Mouse (Mus musculus) testis, adult 2 months (tissue): ENCODE data around the gene Fsd1. TPM values are rescaled to one million over a fixed set of nuclear protein-coding genes. Genes with fewer than 3 reads are reported as not detected.

ENCODE experiments used
- H3K27ac ChIP-seq: fragments of 200-500 bp; 2 replicates; pipeline ENCODE4 v1.5.1; 2012; ENCODE audit warnings: low read depth, low read length; ENCODE audit not compliant: control insufficient read depth, insufficient read depth
- H3K27me3 ChIP-seq: fragments of 200-500 bp; 2 replicates; pipeline ENCODE4 v1.6.1; 2012; ENCODE audit warnings: mild to moderate bottlenecking, low read length, moderate library complexity; ENCODE audit not compliant: control insufficient read depth, insufficient read depth
- H3K36me3 ChIP-seq: fragments of 200-500 bp; 2 replicates; pipeline ENCODE4 v1.6.1; 2012; ENCODE audit warnings: mild to moderate bottlenecking, low read length; ENCODE audit not compliant: control insufficient read depth, insufficient read depth
- H3K4me1 ChIP-seq: fragments of 200-500 bp; 2 replicates; pipeline ENCODE4 v1.6.1; 2012; ENCODE audit warnings: low read length; ENCODE audit not compliant: control insufficient read depth, insufficient read depth
- H3K4me3 ChIP-seq: fragments of 200-500 bp; 2 replicates; pipeline ENCODE4 v1.5.1; 2012; ENCODE audit warnings: low read depth, mild to moderate bottlenecking, low read length, moderate library complexity, mixed read lengths; ENCODE audit not compliant: control insufficient read depth
- CTCF ChIP-seq: fragments of 200-500 bp; IDR thresholded peaks from 2 replicates; pipeline ENCODE4 v1.5.1; 2012; ENCODE audit warnings: low read depth, mild to moderate bottlenecking, inconsistent platforms, low read length, moderate library complexity; ENCODE audit not compliant: control insufficient read depth, insufficient read depth, insufficient replicate concordance
- POLR2A ChIP-seq: fragments of 200-500 bp; IDR thresholded peaks from 2 replicates; pipeline ENCODE4 v1.6.1; 2012; ENCODE audit warnings: low read depth, mild to moderate bottlenecking, inconsistent platforms, low read length, moderate library complexity; ENCODE audit not compliant: control insufficient read depth
- polyA plus RNA-seq: library from polyadenylated mRNA; depleted of rRNA; stranded (reverse); fragments of >200 nt; gene quantifications from 2 replicates; pipeline ENCODE4 v1.2.3, GENCODE M21; 2012

The Fsd1 gene
- polyA plus RNA-seq, 1 experiment = 2.4 TPM

DNA sequence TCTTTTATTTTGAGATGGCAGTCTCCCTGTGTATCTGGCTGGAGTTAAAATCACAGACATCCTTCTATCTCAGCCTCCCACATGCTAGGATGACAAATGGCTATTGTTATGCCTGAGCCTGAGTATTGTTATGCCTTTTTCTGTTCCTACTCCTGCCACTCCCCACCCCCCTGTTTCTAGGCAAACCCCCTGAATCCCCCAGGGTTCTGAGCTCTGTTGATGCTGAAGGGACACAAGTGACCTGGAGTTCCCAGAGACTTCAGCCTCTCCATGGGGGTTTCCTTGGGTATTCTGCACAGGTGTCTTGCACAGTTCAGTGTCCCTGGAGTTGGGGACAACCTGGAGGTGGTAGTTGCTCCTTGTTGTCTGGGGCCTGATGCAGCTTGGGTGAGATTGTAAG, 34.3 kb upstream of the Fsd1 start:
- H3K4me1 ChIP-seq = peaks cover 10% of the 10 kb centered on the region
- peak overlapping the region; percentile 8 for H3K4me3 ChIP-seq
- H3K36me3 ChIP-seq = no peaks in the 10 kb centered on the region
- H3K27ac ChIP-seq = no peak overlapping the region
- H3K27me3 ChIP-seq = no peaks in the 10 kb centered on the region
- no peak for TF ChIP-seq CTCF
- TF ChIP-seq POLR2A = no peak

DNA sequence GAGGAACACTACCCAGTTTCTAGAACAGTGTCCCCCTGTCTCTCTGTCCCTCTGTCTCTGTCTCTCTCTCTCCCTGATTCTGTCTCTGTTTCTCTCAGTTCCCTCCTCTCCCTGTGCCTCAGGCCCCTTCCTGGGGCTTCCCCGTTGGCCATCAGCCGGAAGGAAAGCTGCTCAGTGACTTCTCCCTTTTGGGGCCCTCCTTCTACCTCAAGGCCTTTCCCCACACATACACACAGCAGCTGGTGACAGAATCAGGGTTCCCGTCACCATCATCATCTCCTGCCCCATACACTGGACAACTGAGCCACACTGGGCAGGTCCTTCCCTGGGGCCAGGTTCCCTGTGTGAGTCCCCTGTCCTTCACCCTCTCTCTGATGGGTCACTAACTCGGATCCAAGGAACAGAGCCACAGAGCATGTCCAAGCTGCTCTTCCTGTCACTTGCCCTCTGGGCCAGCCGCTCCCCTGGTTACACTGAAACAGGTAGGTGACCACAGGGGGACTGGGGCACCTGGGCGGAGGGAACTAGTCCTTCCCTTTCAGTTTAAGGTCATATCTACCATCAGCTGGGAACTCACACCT, 33.8 kb upstream of the Fsd1 start, which contains the start of gene Ebi3:
Ebi3 (plus strand) TSS at position 194 of the 581 bp plus-strand sequence.
- no peaks in the 10 kb centered on the region for H3K36me3 ChIP-seq
- H3K4me1 ChIP-seq = peaks cover 10% of the 10 kb centered on the region
- H3K27ac ChIP-seq = no peak within 1 kb of the TSS
- peak within 1 kb of the TSS; percentile 8 for H3K4me3 ChIP-seq
- H3K27me3 ChIP-seq = no peaks in the 10 kb centered on the region
- TF ChIP-seq CTCF (no peak), POLR2A (no peak)

- no peak for TF ChIP-seq CTCF
- TF ChIP-seq POLR2A = no peak
- Histone ChIP-seq H3K4me3 (no peak overlapping the region), H3K27ac (no peak overlapping the region), H3K4me1 (peaks cover 15% of the 10 kb centered on the region), H3K27me3 (no peaks in the 10 kb centered on the region), H3K36me3 (no peaks in the 10 kb centered on the region)
Observed at GRCm38 (mm10) chr17:55953751-55954150, 32.6 kb upstream of the Fsd1 start.

DNA sequence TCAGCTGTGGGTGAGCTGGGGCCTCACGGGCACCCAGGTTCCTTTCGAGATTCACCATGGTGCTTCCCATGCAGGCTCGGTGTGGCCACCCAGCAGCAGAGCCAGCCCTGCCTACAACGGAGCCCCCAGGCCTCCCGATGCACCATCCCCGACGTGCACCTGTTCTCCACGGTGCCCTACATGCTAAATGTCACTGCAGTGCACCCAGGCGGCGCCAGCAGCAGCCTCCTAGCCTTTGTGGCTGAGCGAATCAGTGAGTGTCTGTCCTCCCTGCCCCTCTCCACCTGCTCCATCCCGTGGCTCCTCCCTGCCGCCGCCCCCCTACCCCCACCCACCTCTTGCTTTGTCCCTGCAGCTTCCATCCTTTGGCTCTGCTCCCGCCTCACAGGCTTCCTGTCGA, 32.1 kb upstream of the Fsd1 start:
- Histone ChIP-seq H3K27ac (no peak overlapping the region), H3K4me1 (peaks cover 15% of the 10 kb centered on the region), H3K27me3 (no peaks in the 10 kb centered on the region), H3K4me3 (no peak overlapping the region), H3K36me3 (no peaks in the 10 kb centered on the region)
- no peak for TF ChIP-seq CTCF
- TF ChIP-seq POLR2A = no peak

DNA sequence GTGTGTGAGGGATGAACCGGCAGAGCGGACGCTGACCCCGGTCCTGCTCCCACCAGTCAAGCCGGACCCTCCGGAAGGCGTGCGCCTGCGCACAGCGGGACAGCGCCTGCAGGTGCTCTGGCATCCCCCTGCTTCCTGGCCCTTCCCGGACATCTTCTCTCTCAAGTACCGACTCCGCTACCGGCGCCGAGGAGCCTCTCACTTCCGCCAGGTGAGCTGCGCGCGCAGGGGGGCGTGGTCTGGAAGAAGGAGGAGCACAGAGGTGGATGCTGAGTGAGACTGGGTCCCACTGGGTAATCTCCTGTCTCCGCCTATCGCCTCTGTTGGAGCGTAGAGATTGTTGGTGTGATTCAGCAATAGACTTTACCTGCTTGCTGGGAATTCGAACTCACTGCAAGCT, 30.2 kb upstream of the Fsd1 start:
- no peaks in the 10 kb centered on the region for H3K36me3 ChIP-seq
- H3K4me3 ChIP-seq = peak overlapping the region; percentile 80
- no peaks in the 10 kb centered on the region for H3K27me3 ChIP-seq
- H3K27ac ChIP-seq = no peak overlapping the region
- H3K4me1 ChIP-seq = peaks cover 18% of the 10 kb centered on the region
- no peak for TF ChIP-seq CTCF
- peak; percentile 37; the same call in 1 of the 2 replicates for TF ChIP-seq POLR2A

- H3K27me3 ChIP-seq = no peaks in the 10 kb centered on the region
- H3K36me3 ChIP-seq = no peaks in the 10 kb centered on the region
- H3K4me3 ChIP-seq = peak overlapping the region; percentile 80
- peaks cover 18% of the 10 kb centered on the region for H3K4me1 ChIP-seq
- H3K27ac ChIP-seq = no peak overlapping the region
- TF ChIP-seq CTCF = no peak
- TF ChIP-seq POLR2A = no peak
Observed at GRCm38 (mm10) chr17:55956591-55956990, 29.7 kb upstream of the Fsd1 start.

DNA sequence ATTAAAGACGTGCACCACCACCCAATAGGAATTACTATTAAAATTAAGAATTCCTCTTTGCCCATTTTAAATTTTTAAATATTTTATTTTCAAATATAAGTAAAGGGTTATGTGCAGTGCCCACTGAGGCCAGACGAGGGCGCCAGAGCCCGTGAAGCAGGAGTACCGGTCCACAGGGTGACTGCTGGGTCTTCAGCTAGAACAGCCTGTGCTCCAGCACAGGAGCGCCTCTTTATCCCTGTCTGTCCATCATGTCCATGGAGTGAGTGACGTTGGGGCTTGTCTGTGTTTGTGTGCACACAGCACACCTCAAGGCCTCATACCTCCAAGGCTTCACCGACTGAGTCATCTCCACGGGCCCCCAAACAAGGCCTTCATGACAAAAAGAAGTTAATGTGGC, 29.1 kb upstream of the Fsd1 start:
- Histone ChIP-seq H3K36me3 (no peaks in the 10 kb centered on the region), H3K4me3 (no peak overlapping the region), H3K27ac (no peak overlapping the region), H3K4me1 (peaks cover 18% of the 10 kb centered on the region), H3K27me3 (no peaks in the 10 kb centered on the region)
- no peak for TF ChIP-seq POLR2A
- peak; percentile 78 for TF ChIP-seq CTCF
